Mouse (Mus musculus) forebrain, embryonic 11.5 days (tissue): ENCODE results near the gene Mia. TPM values are rescaled to one million over a fixed set of nuclear protein-coding genes. Genes with fewer than 3 reads are reported as not detected.

Source experiments
- ATAC-seq: fragments of 200-750 bp; cut with Nextera tagmentation; replicated peaks from 2 replicates; pipeline ENCODE4 v1.8.0; 2017; ENCODE audit warnings: moderate TSS enrichment; ENCODE audit not compliant: low FRiP score
- DNase-seq: peaks from one replicate; pipeline ENCODE4 v3.0.0-alpha.2; 2017; ENCODE audit warnings: low spot score
- H3K27ac ChIP-seq: fragments of 300-500 bp; sonication (generic); 2 replicates; pipeline ENCODE4 v1.5.1; 2014; ENCODE audit warnings: low read depth, low read length
- H3K27me3 ChIP-seq: fragments of 300-500 bp; sonication (generic); 2 replicates; pipeline ENCODE4 v1.6.1; 2014; ENCODE audit warnings: mild to moderate bottlenecking, low read length, mixed read lengths; ENCODE audit not compliant: control insufficient read depth, insufficient read depth
- H3K36me3 ChIP-seq: fragments of 300-500 bp; sonication (generic); 2 replicates; pipeline ENCODE4 v1.6.1; 2014; ENCODE audit warnings: mild to moderate bottlenecking, low read length, moderate library complexity, mixed read lengths; ENCODE audit not compliant: control insufficient read depth, insufficient read depth
- H3K4me1 ChIP-seq: fragments of 300-500 bp; sonication (generic); replicated peaks from 2 replicates; pipeline ENCODE4 v1.6.1; 2014; ENCODE audit warnings: low read length, mixed read lengths; ENCODE audit not compliant: control insufficient read depth, insufficient read depth
- H3K4me2 ChIP-seq: fragments of 300-500 bp; sonication (generic); 2 replicates; pipeline ENCODE4 v1.6.1; 2014; ENCODE audit warnings: low read depth, mild to moderate bottlenecking, low read length, moderate library complexity, mixed read lengths; ENCODE audit not compliant: severe bottlenecking
- H3K4me3 ChIP-seq: fragments of 300-500 bp; sonication (generic); 2 replicates; pipeline ENCODE4 v1.5.1; 2014; ENCODE audit warnings: low read depth, low read length
- H3K9ac ChIP-seq: fragments of 300-500 bp; sonication (generic); 2 replicates; pipeline ENCODE4 v1.6.1; 2014; ENCODE audit warnings: low read length
- H3K9me3 ChIP-seq: fragments of 300-500 bp; sonication (generic); 2 replicates; pipeline ENCODE4 v1.6.1; 2016; ENCODE audit warnings: low read length, mixed read lengths; ENCODE audit not compliant: control insufficient read depth
- WGBS: fragments of 180-500 bp; shearing (Covaris S2); extraction: QIAGEN DNeasy Blood & Tissue Kit; methylation state at CpG from one replicate; pipeline ENCODE4 v1.1.7; 2014; 5-methylcytosine and 5-hydroxymethylcytosine counted together
- polyA plus RNA-seq: library from polyadenylated mRNA; unstranded; fragments of >200 nt; fragmentation: Nextera tagmentation; extraction: Ambion mirVana; gene quantifications from 2 replicates; pipeline ENCODE4 v1.2.1, GENCODE M21; 2014

The Mia gene
- polyA plus RNA-seq, 1 experiment from 2014 or later, result 1.6 TPM

GRCm38 (mm10) chr7:27195681-27196611, 15.0 kb upstream of the Mia start, which contains the start of the genes BC024978 and Snrpa:
Gene BC024978, plus strand, starts transcription at chr7:27195781.
Gene Snrpa, minus strand, starts transcription at chr7:27196271.
- DNase-seq (peak; percentile 94), ATAC-seq (peak; percentile 99)
- H3K27ac ChIP-seq, result peak within 1 kb of the TSS; percentile 97
- H3K9me3 ChIP-seq, result no peaks in the 10 kb centered on the region
- peaks cover 9% of the 10 kb centered on the region; the same call in 1 of the 2 replicates for H3K4me1 ChIP-seq
- H3K36me3 ChIP-seq, result peaks cover 17% of the 10 kb centered on the region
- peak within 1 kb of the TSS; percentile 85 for H3K4me3 ChIP-seq
- H3K27me3 ChIP-seq, result no peaks in the 10 kb centered on the region
- H3K9ac ChIP-seq, result peak within 1 kb of the TSS; percentile 93
- WGBS, result under 1% methylated on average over 64 of the region's 64 CpGs
- peak within 1 kb of the TSS; percentile 95 for H3K4me2 ChIP-seq

GRCm38 (mm10) chr7:27193731-27194130, 12.8 kb upstream of the Mia start:
- ATAC-seq, result no peak
- H3K9me3 ChIP-seq, result no peaks in the 10 kb centered on the region
- H3K27me3 ChIP-seq, result no peaks in the 10 kb centered on the region
- 93% methylated on average over 4 of the region's 4 CpGs for WGBS
- no peak overlapping the region for H3K4me2 ChIP-seq
- no peak for DNase-seq
- H3K4me3 ChIP-seq, result no peak overlapping the region
- H3K4me1 ChIP-seq, result peaks cover 9% of the 10 kb centered on the region; the same call in 1 of the 2 replicates
- H3K9ac ChIP-seq, result no peak overlapping the region
- H3K27ac ChIP-seq, result no peak overlapping the region
- peaks cover 39% of the 10 kb centered on the region for H3K36me3 ChIP-seq

GRCm38 (mm10) chr7:27192434-27192833, 11.5 kb upstream of the Mia start:
- Histone ChIP-seq H3K9ac (no peak overlapping the region), H3K4me3 (no peak overlapping the region), H3K9me3 (no peaks in the 10 kb centered on the region), H3K27me3 (no peaks in the 10 kb centered on the region), H3K27ac (no peak overlapping the region), H3K4me2 (no peak overlapping the region), H3K36me3 (peaks cover 45% of the 10 kb centered on the region), H3K4me1 (peaks cover 9% of the 10 kb centered on the region; the same call in 1 of the 2 replicates)
- 96% methylated on average over 5 of the region's 5 CpGs for WGBS
- DNase-seq, result no peak
- ATAC-seq, result no peak

- H3K36me3 ChIP-seq, result peaks cover 64% of the 10 kb centered on the region
- H3K4me3 ChIP-seq, result no peak overlapping the region
- H3K4me2 ChIP-seq, result no peak overlapping the region
- H3K9ac ChIP-seq, result no peak overlapping the region
- H3K27ac ChIP-seq, result no peak overlapping the region
- no peaks in the 10 kb centered on the region for H3K27me3 ChIP-seq
- no peak for ATAC-seq
- DNase-seq, result no peak
- H3K4me1 ChIP-seq, result peaks cover 3% of the 10 kb centered on the region; the same call in 1 of the 2 replicates
- no peaks in the 10 kb centered on the region for H3K9me3 ChIP-seq
- 94% methylated on average over 10 of the region's 10 CpGs for WGBS
These were observed 8.4 kb upstream of the Mia start for GRCm38 (mm10) chr7:27189271-27189931.

- DNase-seq, result no peak
- H3K27ac ChIP-seq, result no peak overlapping the region
- H3K36me3 ChIP-seq, result peaks cover 49% of the 10 kb centered on the region
- no peak overlapping the region for H3K4me3 ChIP-seq
- H3K4me2 ChIP-seq, result no peak overlapping the region
- H3K9ac ChIP-seq, result no peak overlapping the region
- H3K4me1 ChIP-seq, result no peaks in the 10 kb centered on the region
- no peak for ATAC-seq
- no peaks in the 10 kb centered on the region for H3K9me3 ChIP-seq
- WGBS, result 92% methylated on average over 5 of the region's 5 CpGs
- no peaks in the 10 kb centered on the region for H3K27me3 ChIP-seq
These were observed 5.0 kb upstream of the Mia start for GRCm38 (mm10) chr7:27185986-27186385.

- H3K36me3 ChIP-seq, result peaks cover 39% of the 10 kb centered on the region
- WGBS, result 72% methylated on average over 3 of the region's 3 CpGs
- H3K4me2 ChIP-seq, result no peak overlapping the region
- H3K27me3 ChIP-seq, result no peaks in the 10 kb centered on the region
- no peaks in the 10 kb centered on the region for H3K9me3 ChIP-seq
- no peak overlapping the region for H3K4me3 ChIP-seq
- no peak overlapping the region for H3K27ac ChIP-seq
- H3K9ac ChIP-seq, result no peak overlapping the region
- DNase-seq, result peak; percentile 84
- ATAC-seq, result no peak
- no peaks in the 10 kb centered on the region for H3K4me1 ChIP-seq
These were observed 4.0 kb upstream of the Mia start for GRCm38 (mm10) chr7:27184964-27185363.

GRCm38 (mm10) chr7:27182498-27182897, 1.5 kb upstream of the Mia start:
- no peaks in the 10 kb centered on the region for H3K9me3 ChIP-seq
- H3K27me3 ChIP-seq, result no peaks in the 10 kb centered on the region
- H3K4me3 ChIP-seq, result no peak overlapping the region
- ATAC-seq (no peak), DNase-seq (no peak)
- WGBS, result 92% methylated on average over 1 of the region's 1 CpGs
- peaks cover 21% of the 10 kb centered on the region for H3K36me3 ChIP-seq
- no peak overlapping the region for H3K27ac ChIP-seq
- no peak overlapping the region for H3K9ac ChIP-seq
- no peak overlapping the region for H3K4me2 ChIP-seq
- H3K4me1 ChIP-seq, result 0 out of 2 replicates have a peak, but pooled peaks cover 4% of the 10 kb centered on the region

GRCm38 (mm10) chr7:27180036-27180435, 921 bp downstream of the Mia start:
- Histone ChIP-seq H3K27ac (no peak overlapping the region), H3K4me3 (no peak overlapping the region)
- DNase-seq, result no peak

More at GRCm38 (mm10) chr7:27180036-27180435, 921 bp downstream of the Mia start:
- peaks cover 7% of the 10 kb centered on the region for H3K36me3 ChIP-seq
- H3K4me2 ChIP-seq, result no peak overlapping the region
- H3K9me3 ChIP-seq, result no peaks in the 10 kb centered on the region
- no peaks in the 10 kb centered on the region for H3K27me3 ChIP-seq
- no peak for ATAC-seq
- WGBS, result 74% methylated on average over 5 of the region's 5 CpGs
- no peak overlapping the region for H3K9ac ChIP-seq
- 0 out of 2 replicates have a peak, but pooled peaks cover 4% of the 10 kb centered on the region for H3K4me1 ChIP-seq
